Mouse (Mus musculus) MEL (cell line): ENCODE measurements around the gene Gnao1. TPM values are rescaled to one million over a fixed set of nuclear protein-coding genes. Genes with fewer than 3 reads are reported as not detected.

Experiments used
- DNase-seq: peaks from one replicate; pipeline ENCODE4 v3.0.0; 2011; ENCODE audit warnings: low read depth, low spot score
- H3K27ac ChIP-seq: 2 replicates; pipeline ENCODE4 v1.5.1; 2012; ENCODE audit warnings: low read depth, mild to moderate bottlenecking, control low read depth, low read length, moderate library complexity; ENCODE audit not compliant: control insufficient read depth
- H3K27me3 ChIP-seq, 2 experiments: fragments of 150-350 bp in 1 of 2; sonication (generic) in 1 of 2; 2 replicates each; pipeline ENCODE4 v1.6.1; 2012; ENCODE audit warnings: low read length in 2 of 2, mild to moderate bottlenecking in 2 of 2, improper control_type of control experiment in 1 of 2, moderate library complexity in 1 of 2; ENCODE audit not compliant: insufficient read depth in 2 of 2, control insufficient read depth in 1 of 2
- H3K36me3 ChIP-seq, 2 experiments: 2 replicates each; pipeline ENCODE4 v1.6.1; 2012 to 2014; ENCODE audit warnings: low read length in 2 of 2, improper control_type of control experiment in 1 of 2, inconsistent platforms in 1 of 2, mild to moderate bottlenecking in 1 of 2; ENCODE audit not compliant: insufficient read depth in 2 of 2, control insufficient read depth in 1 of 2
- H3K4me1 ChIP-seq, 2 experiments: fragments of 150-350 bp in 1 of 2; sonication (generic) in 1 of 2; 2 replicates each; pipeline ENCODE4 v1.6.1; 2012; ENCODE audit warnings: low read length in 2 of 2, improper control_type of control experiment in 1 of 2, mild to moderate bottlenecking in 1 of 2; ENCODE audit not compliant: insufficient read depth in 2 of 2, control insufficient read depth in 1 of 2
- H3K4me3 ChIP-seq, 2 experiments: fragments of 150-350 bp in 1 of 2; sonication (generic) in 1 of 2; 2 replicates each; pipeline ENCODE4 v1.5.1; 2012; ENCODE audit warnings: low read depth in 2 of 2, low read length in 2 of 2, mild to moderate bottlenecking in 2 of 2, moderate library complexity in 2 of 2, control low read depth in 1 of 2, improper control_type of control experiment in 1 of 2; ENCODE audit not compliant: control insufficient read depth in 1 of 2, insufficient read depth in 1 of 2
- H3K79me2 ChIP-seq: 2 replicates; pipeline ENCODE4 v1.6.1; 2012; ENCODE audit warnings: mild to moderate bottlenecking, low read length, moderate library complexity; ENCODE audit not compliant: control insufficient read depth, poor library complexity, insufficient read depth
- H3K9ac ChIP-seq: 2 replicates; pipeline ENCODE4 v1.6.1; 2012; ENCODE audit warnings: low read depth, mild to moderate bottlenecking, control low read depth, low read length, moderate library complexity; ENCODE audit not compliant: control insufficient read depth, poor library complexity, severe bottlenecking
- H3K9me3 ChIP-seq: fragments of 150-350 bp; sonication (generic); replicated peaks from 2 replicates; pipeline ENCODE4 v1.6.1; 2012; ENCODE audit warnings: mild to moderate bottlenecking, low read length, improper control_type of control experiment, moderate library complexity; ENCODE audit not compliant: insufficient read depth
- BHLHE40 ChIP-seq: IDR thresholded peaks from 2 replicates; pipeline ENCODE4 v1.6.1; 2012; ENCODE audit warnings: low read depth, mild to moderate bottlenecking, inconsistent platforms, low read length, improper control_type of control experiment, borderline replicate concordance
- CHD1 ChIP-seq: IDR thresholded peaks from 2 replicates; pipeline ENCODE4 v1.6.1; 2012; ENCODE audit warnings: low read depth, mild to moderate bottlenecking, inconsistent platforms, low read length, improper control_type of control experiment
- CTCF ChIP-seq, 3 experiments: IDR thresholded peaks in 2 of 3; conservative IDR thresholded peaks in 1 of 3; 2 replicates each; pipeline ENCODE4 v1.5.1; 2011 to 2012; ENCODE audit warnings: low read length in 3 of 3, low read depth in 2 of 3, mild to moderate bottlenecking in 2 of 3, improper control_type of control experiment in 1 of 3, inconsistent platforms in 1 of 3, mixed read lengths in 1 of 3, moderate library complexity in 1 of 3; ENCODE audit not compliant: control insufficient read depth in 1 of 3, insufficient read depth in 1 of 3, poor library complexity in 1 of 3, severe bottlenecking in 1 of 3
- ETS1 ChIP-seq: IDR thresholded peaks from 2 replicates; pipeline ENCODE4 v1.6.1; 2012; ENCODE audit warnings: low read depth, mild to moderate bottlenecking, inconsistent platforms, low read length, improper control_type of control experiment, moderate library complexity
- GABPA ChIP-seq: IDR thresholded peaks from 2 replicates; pipeline ENCODE4 v1.6.1; 2012; ENCODE audit warnings: low read depth, mild to moderate bottlenecking, inconsistent platforms, low read length, improper control_type of control experiment, moderate library complexity
- KAT2A ChIP-seq: conservative IDR thresholded peaks from 2 replicates; pipeline ENCODE4 v1.6.1; 2012; ENCODE audit warnings: low read depth, low read length, improper control_type of control experiment, inconsistent platforms
- MAFK ChIP-seq: IDR thresholded peaks from 2 replicates; pipeline ENCODE4 v1.6.1; 2011; ENCODE audit warnings: low read depth, mild to moderate bottlenecking, low read length, improper control_type of control experiment, borderline replicate concordance
- MAX ChIP-seq: IDR thresholded peaks from 2 replicates; pipeline ENCODE4 v1.6.1; 2011; ENCODE audit warnings: low read length, improper control_type of control experiment
- MYC ChIP-seq: IDR thresholded peaks from 2 replicates; pipeline ENCODE4 v1.6.1; 2011; ENCODE audit warnings: low read depth, mild to moderate bottlenecking, low read length, improper control_type of control experiment, moderate library complexity
- NRF1 ChIP-seq: IDR thresholded peaks from 2 replicates; pipeline ENCODE4 v1.6.1; 2014; ENCODE audit warnings: low read depth, mild to moderate bottlenecking, inconsistent platforms, low read length, improper control_type of control experiment, moderate library complexity; ENCODE audit not compliant: poor library complexity, insufficient read depth, severe bottlenecking
- RAD21 ChIP-seq: IDR thresholded peaks from 2 replicates; pipeline ENCODE4 v1.6.1; 2011; ENCODE audit warnings: mild to moderate bottlenecking, low read depth, low read length, improper control_type of control experiment
- TCF12 ChIP-seq: IDR thresholded peaks from 2 replicates; pipeline ENCODE4 v1.6.1; 2014; ENCODE audit warnings: low read depth, mild to moderate bottlenecking, inconsistent platforms, low read length, improper control_type of control experiment, moderate library complexity
- USF2 ChIP-seq, 2 experiments: IDR thresholded peaks; 2 replicates each; pipeline ENCODE4 v1.6.1; 2011 to 2012; ENCODE audit warnings: improper control_type of control experiment in 2 of 2, low read length in 2 of 2, borderline replicate concordance in 1 of 2, inconsistent platforms in 1 of 2, low read depth in 1 of 2, mild to moderate bottlenecking in 1 of 2; ENCODE audit not compliant: insufficient read depth in 1 of 2
- ZC3H11A ChIP-seq: IDR thresholded peaks from 2 replicates; pipeline ENCODE4 v1.6.1; 2012; ENCODE audit warnings: low read depth, mild to moderate bottlenecking, inconsistent platforms, low read length, improper control_type of control experiment
- polyA plus RNA-seq, 2 experiments: library from polyadenylated mRNA; stranded (reverse) in 1 of 2; unstranded in 1 of 2; fragments of >175 nt in 1 of 2; fragments of >200 nt in 1 of 2; gene quantifications; 2 replicates each; pipeline versions ENCODE4 v1.2.1 to v1.2.4; 2012; ENCODE audit warnings: low replicate concordance in 2 of 2, low read depth in 1 of 2; ENCODE audit not compliant: insufficient read length in 2 of 2, insufficient read depth in 1 of 2, missing spikeins in 1 of 2
- total RNA-seq: library from RNA; depleted of rRNA; stranded (reverse); fragments of 300-350 nt; gene quantifications from 2 replicates; pipeline ENCODE4 v1.2.3, GENCODE M21; 2012

Gnao1 gene
- total and polyA plus RNA-seq, 3 experiments: 0.03 TPM; not detected in 2

DNA sequence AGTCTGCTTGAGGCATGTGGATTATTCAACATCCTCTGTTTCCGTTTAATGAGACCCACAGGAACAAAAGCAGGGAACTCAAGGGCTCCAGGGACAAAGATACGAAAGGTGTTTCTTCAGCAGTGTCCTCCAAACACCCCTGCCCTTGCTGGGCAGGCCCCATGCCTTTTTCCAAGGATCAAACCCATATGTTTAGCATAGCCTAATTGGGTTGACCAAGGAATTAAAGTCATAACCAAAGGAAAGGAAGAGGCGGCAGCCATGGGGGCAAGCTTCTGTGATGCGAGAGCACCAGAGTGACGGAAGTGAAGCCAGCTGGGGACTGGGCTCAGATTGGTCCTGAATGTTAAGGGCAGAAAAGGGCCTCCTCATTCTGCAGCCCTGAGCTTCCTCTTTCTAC, 162.4 kb downstream of the Gnao1 start:
- Histone ChIP-seq H3K27me3 (no peaks in the 10 kb centered on the region), H3K4me3 (no peak overlapping the region), H3K36me3 (peaks cover 0 to 14% of the 10 kb centered on the region in 2 experiments; a peak in 2 of 4 replicates), H3K9ac (no peak overlapping the region), H3K27ac (no peak overlapping the region), H3K79me2 (no peaks in the 10 kb centered on the region)
- DNase-seq: no peak
- TF ChIP-seq MAFK: no peak
- TF ChIP-seq MYC: no peak
- TF ChIP-seq GABPA: no peak
- no peak for TF ChIP-seq MAX
- no peak for TF ChIP-seq KAT2A
- TF ChIP-seq CTCF (IDR thresholded peaks at IDR 0.05 in 2 of 3, conservative IDR thresholded peaks at IDR 0.05 in 1 of 3; ENCODE audit: control insufficient read depth in 1 of 3, insufficient read depth in 1 of 3, low read depth in 2 of 3, low read length in 3 of 3, poor library complexity in 1 of 3, severe bottlenecking in 1 of 3): no peak
- TF ChIP-seq, all 39 proteins: peak for 0
- Histone ChIP-seq H3K9me3 (no peaks in the 10 kb centered on the region), H3K4me1 (no peaks in the 10 kb centered on the region)

DNA sequence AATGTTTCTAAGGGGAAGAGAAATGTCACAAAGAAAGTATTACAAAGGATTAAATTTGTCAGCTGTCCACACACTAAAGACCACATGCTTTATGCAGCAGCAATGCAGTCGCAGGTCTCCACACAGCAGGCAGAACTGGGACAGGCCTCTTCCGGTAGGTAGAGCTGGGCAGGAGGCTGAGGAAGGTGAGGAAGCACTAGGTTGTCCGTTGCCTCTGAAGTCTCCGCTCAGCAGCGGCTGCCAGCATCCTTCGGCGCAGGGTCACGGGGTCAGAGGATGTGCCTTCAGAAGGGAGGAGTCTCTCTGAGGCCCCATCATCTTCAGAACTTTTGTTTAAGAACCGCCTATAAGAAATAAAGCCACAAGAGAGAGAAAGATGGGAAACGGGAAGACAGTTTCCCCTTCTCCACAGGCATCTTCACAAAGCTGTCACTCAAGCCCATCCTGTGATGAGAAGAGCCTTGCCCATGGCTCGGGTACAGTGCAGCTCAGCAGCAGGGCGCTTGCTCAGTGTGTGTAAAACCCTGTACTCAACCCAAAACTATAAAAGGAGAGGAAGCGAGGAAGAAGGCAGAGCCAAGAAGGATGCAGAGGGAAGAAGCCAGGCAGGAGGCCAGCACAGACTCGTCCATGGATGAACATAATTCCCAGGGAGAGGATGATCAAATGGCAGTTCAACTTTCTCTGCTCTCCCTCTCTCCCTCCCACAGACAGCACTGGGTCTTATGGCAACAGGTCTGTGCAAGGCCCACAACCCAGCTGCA, 163.4 kb downstream of the Gnao1 start:
- no peak for DNase-seq
- TF ChIP-seq ZC3H11A (no peak), USF2 (IDR thresholded peaks at IDR 0.05; ENCODE audit: borderline replicate concordance in 1 of 2, insufficient read depth in 1 of 2, low read depth in 1 of 2, low read length in 2 of 2) (no peak), RAD21 (no peak), TCF12 (no peak), CHD1 (no peak), BHLHE40 (no peak), ETS1 (no peak), NRF1 (no peak)
- Histone ChIP-seq H3K79me2 (no peaks in the 10 kb centered on the region), H3K4me1 (no peaks in the 10 kb centered on the region), H3K36me3 (peaks cover 0 to 19% of the 10 kb centered on the region in 2 experiments; a peak in 2 of 4 replicates), H3K27ac (no peak overlapping the region), H3K9me3 (no peaks in the 10 kb centered on the region), H3K9ac (no peak overlapping the region), H3K27me3 (no peaks in the 10 kb centered on the region), H3K4me3 (no peak overlapping the region)
